In genomic region chr4:132676771-132677539, GRCm38 (mm10) we compare ENCODE assay signal across 10 mouse cellular contexts. TPM values are rescaled to one million over a fixed set of nuclear protein-coding genes. Genes with fewer than 3 reads are reported as not detected.
DNase-seq lines count a peak whose midpoint lies in the region; ATAC-seq and TF ChIP-seq lines count a peak whose summit lies in the region.
"Had no signal": no experiment of that assay in that cellular context is flagged by ENCODE, and none has a peak within 500 bp of the region (broad histone marks: within the 10 kb centered on the region; RNA-seq: fewer than 3 reads in every experiment).

No protein-coding gene starts in this region.

- no peak overlapping the region for H3K27ac ChIP-seq in spleen, adult 2 months (ENCODE audit: insufficient read depth, low read length)
- H3K27ac ChIP-seq in neural tube, embryonic 15.5 days (replicated peaks): no peak overlapping the region
- H3K27ac ChIP-seq: embryonic facial prominence, embryonic 12.5 days; limb, embryonic 13.5 days had no signal

- no peak overlapping the region for H3K9ac ChIP-seq in neural tube, embryonic 15.5 days (replicated peaks)
- H3K9ac ChIP-seq: embryonic facial prominence, embryonic 12.5 days; limb, embryonic 13.5 days had no signal

- intact Hi-C loops in gastrocnemius, postnatal 36 days (cut with DNase I): loop anchor here (2.0 kb wide), 1 partner anchor 130 kb away; no protein-coding TSS in a partner anchor
- intact Hi-C loops in left cerebral cortex, postnatal 14 days (cut with DNase I): loop anchor here (5.0 kb wide), 1 partner anchor 125 kb away; no protein-coding TSS in a partner anchor

- no peaks in the 10 kb centered on the region for H3K27me3 ChIP-seq in spleen, adult 2 months (ENCODE audit: control insufficient read depth, insufficient read depth, low read length)
- H3K27me3 ChIP-seq in neural tube, embryonic 15.5 days (replicated peaks): no peaks in the 10 kb centered on the region
- H3K27me3 ChIP-seq: embryonic facial prominence, embryonic 12.5 days; limb, embryonic 13.5 days had no signal

- H3K4me2 ChIP-seq in neural tube, embryonic 15.5 days: no peak overlapping the region
- H3K4me2 ChIP-seq: embryonic facial prominence, embryonic 12.5 days; limb, embryonic 13.5 days had no signal

- WGBS in spleen, adult 2 months: 76% methylated on average over 7 of the region's 7 CpGs
- WGBS in neural tube, embryonic 15.5 days: 91% methylated on average over 7 of the region's 7 CpGs

- no peaks in the 10 kb centered on the region for H3K9me3 ChIP-seq in neural tube, embryonic 15.5 days (replicated peaks)
- H3K9me3 ChIP-seq: embryonic facial prominence, embryonic 12.5 days; limb, embryonic 13.5 days had no signal

- H3K4me1 ChIP-seq in spleen, adult 2 months (ENCODE audit: control insufficient read depth, insufficient read depth, insufficient read length): no peaks in the 10 kb centered on the region
- H3K4me1 ChIP-seq in neural tube, embryonic 15.5 days: no peaks in the 10 kb centered on the region
- H3K4me1 ChIP-seq: embryonic facial prominence, embryonic 12.5 days; limb, embryonic 13.5 days had no signal

- TF ChIP-seq CTCF in spleen, adult 2 months (IDR thresholded peaks at IDR 0.05; ENCODE audit: extremely low read depth, insufficient read depth, insufficient read length, insufficient replicate concordance): peak; percentile 54; the same call in 1 of the 2 replicates

- peaks cover 11% of the 10 kb centered on the region for H3K36me3 ChIP-seq in spleen, adult 2 months (ENCODE audit: control insufficient read depth, insufficient read depth, low read length)
- H3K36me3 ChIP-seq in neural tube, embryonic 15.5 days: peaks cover 54% of the 10 kb centered on the region

- H3K4me3 ChIP-seq in spleen, adult 2 months (ENCODE audit: extremely low read depth, insufficient read depth, insufficient read length): no peak overlapping the region
- no peak overlapping the region for H3K4me3 ChIP-seq in neural tube, embryonic 15.5 days (replicated peaks)
- H3K4me3 ChIP-seq: embryonic facial prominence, embryonic 12.5 days; limb, embryonic 13.5 days had no signal

- ATAC-seq in neural tube, embryonic 15.5 days (ENCODE audit: low FRiP score): no peak

- no peak for TF ChIP-seq POLR2A in spleen, adult 2 months (IDR thresholded peaks at IDR 0.05; ENCODE audit: low read depth, low read length)

- DNase-seq in gastrocnemius, adult 18-20 months (ENCODE audit: low spot score): peak; percentile 16
- DNase-seq in gastrocnemius, postnatal 36 days: no peak
- DNase-seq in urinary bladder, postnatal 14 days (ENCODE audit: low spot score): peak; percentile 21
- DNase-seq in urinary bladder, adult 2 months (ENCODE audit: low spot score): no peak
- DNase-seq in embryo, embryonic 10.5 days (ENCODE audit: low spot score): peak; percentile 9
- DNase-seq in left cerebral cortex, postnatal 14 days (ENCODE audit: low spot score in 2 of 2): peak; percentile 7 to 19
- DNase-seq in spleen, adult 2 months (ENCODE audit: low read depth in 1 of 2, low spot score in 2 of 2): peak; percentile 19 to 24

RNA-seq across cellular contexts. Expression of gene Eya3, which starts 38.2 kb away (rescaled TPM):
- 10 to 100 TPM; 11.7 to 13.4 TPM for total RNA-seq in gastrocnemius, adult 18-20 months (2021)
- total RNA-seq in gastrocnemius, postnatal 36 days (2021): 10 to 100 TPM; 10.4 to 12.7 TPM
- 17.3 and 17.6 TPM in 2 replicates for polyA plus RNA-seq in urinary bladder, adult 2 months (2012; rRNA removed)
- total RNA-seq in left cerebral cortex, postnatal 14 days (2021): 10 to 100 TPM; 26.6 to 29.4 TPM
- 21.3 and 22.0 TPM in 2 replicates for polyA plus RNA-seq in spleen, adult 2 months (2012; rRNA removed)
- 11.1 and 16.2 TPM in 2 replicates for polyA plus RNA-seq in neural tube, embryonic 15.5 days (2015; fragmentation: Nextera tagmentation; extraction: Ambion mirVana)

RNA-seq across cellular contexts. Expression of gene Xkr8, which starts 55.4 kb away (rescaled TPM):
- 1 to 10 TPM in 1 of 2 experiments, under 1 TPM in 1; 0.95 to 1.3 TPM for total RNA-seq in gastrocnemius, adult 18-20 months (2021)
- under 1 TPM; 0.51 to 0.74 TPM for total RNA-seq in gastrocnemius, postnatal 36 days (2021)
- 3.9 and 6.0 TPM in 2 replicates for polyA plus RNA-seq in urinary bladder, adult 2 months (2012; rRNA removed)
- total RNA-seq in left cerebral cortex, postnatal 14 days (2021): 1 to 10 TPM; 1.9 to 3.8 TPM
- 3.4 and 7.8 TPM in 2 replicates for polyA plus RNA-seq in spleen, adult 2 months (2012; rRNA removed)
- 6.2 and 6.4 TPM in 2 replicates for polyA plus RNA-seq in neural tube, embryonic 15.5 days (2015; fragmentation: Nextera tagmentation; extraction: Ambion mirVana)

Comparison
In these comparisons a context has a peak if more than half of its experiments do, and no peak if none do; other contexts are left out.
1. DNase-seq: peak in gastrocnemius, adult 18-20 months (single experiment), urinary bladder, postnatal 14 days (single experiment), embryo, embryonic 10.5 days (single experiment), left cerebral cortex, postnatal 14 days (2 of 2) and spleen, adult 2 months (2 of 2); none in gastrocnemius, postnatal 36 days (0 of 2) and urinary bladder, adult 2 months (single experiment).